Mouse (Mus musculus) left cerebral cortex, adult 2 months (tissue): ENCODE data around the gene Ush2a. TPM values are rescaled to one million over a fixed set of nuclear protein-coding genes. Genes with fewer than 3 reads are reported as not detected.
A peak's percentile ranks its signal among the peaks of the same experiment; 100 is the strongest.

Experiments
- DNase-seq, 2 experiments: peaks; one replicate each; pipeline ENCODE4 v3.0.0; 2021 to 2022; ENCODE audit warnings: low spot score in 2 of 2, mixed read lengths in 1 of 2; ENCODE audit errors: extremely low spot score in 1 of 2
- H3K27ac ChIP-seq: fragments of 200-600 bp; 2 replicates; pipeline ENCODE4 v1.8.1; 2022
- H3K4me3 ChIP-seq: fragments of 200-600 bp; 2 replicates; pipeline ENCODE4 v1.8.1; 2022
- CTCF ChIP-seq: fragments of 200-600 bp; IDR thresholded peaks from 2 replicates; pipeline ENCODE4 v1.8.1; 2022; ENCODE audit warnings: antibody characterized with exemption, mild to moderate bottlenecking, moderate library complexity
- intact Hi-C: fragments of 180-260 bp; cut with DNase I; formaldehyde crosslinking; loops from one replicate; pipeline ENCODE4 v1.15.1; 2025
- total RNA-seq, 2 experiments: library from RNA; stranded (reverse); gene quantifications; 2 replicates each; pipeline ENCODE4 v1.2.3; 2021

The Ush2a gene
- total RNA-seq, 2 experiments from 2014 or later = 0.05 to 0.37 TPM

- no peak for TF ChIP-seq CTCF
- no peak overlapping the region for H3K27ac ChIP-seq
- no peak overlapping the region for H3K4me3 ChIP-seq
- intact Hi-C loops = no loop called here
- no peak for DNase-seq
These were observed 635.2 kb downstream of the Ush2a start for GRCm38 (mm10) chr1:188896906-188897551.

- H3K4me3 ChIP-seq = no peak overlapping the region
- peak; percentile 48 for TF ChIP-seq CTCF
- H3K27ac ChIP-seq = no peak overlapping the region
- no peak for DNase-seq
- intact Hi-C loops = loop anchor here (10.0 kb wide), 1 partner anchor 1759 kb away; no protein-coding TSS in a partner anchor
These were observed 642.3 kb downstream of the Ush2a start for GRCm38 (mm10) chr1:188904091-188904490.

GRCm38 (mm10) chr1:188906175-188906574 is 644.4 kb downstream of the Ush2a start:
- intact Hi-C loops = loop anchor here (10.0 kb wide), 1 partner anchor 1761 kb away; no protein-coding TSS in a partner anchor
- Histone ChIP-seq H3K4me3 (no peak overlapping the region), H3K27ac (no peak overlapping the region)
- no peak for DNase-seq
- no peak for TF ChIP-seq CTCF

GRCm38 (mm10) chr1:188910656-188911055 is 648.8 kb downstream of the Ush2a start:
- no peak overlapping the region for H3K27ac ChIP-seq
- TF ChIP-seq CTCF = no peak
- no peak for DNase-seq
- no peak overlapping the region for H3K4me3 ChIP-seq
- intact Hi-C loops = no loop called here

GRCm38 (mm10) chr1:188919946-188920345 is 658.1 kb downstream of the Ush2a start:
- Histone ChIP-seq H3K27ac (no peak overlapping the region), H3K4me3 (no peak overlapping the region)
- DNase-seq = peak in 1 of 2 experiments; percentile 19
- intact Hi-C loops = no loop called here
- TF ChIP-seq CTCF = no peak

GRCm38 (mm10) chr1:188937246-188937780 is 675.5 kb downstream of the Ush2a start:
- TF ChIP-seq CTCF = no peak
- DNase-seq = no peak
- no peak overlapping the region for H3K4me3 ChIP-seq
- intact Hi-C loops = no loop called here
- no peak overlapping the region for H3K27ac ChIP-seq

- no peak for DNase-seq
- intact Hi-C loops = no loop called here
- no peak for TF ChIP-seq CTCF
These were observed 683.5 kb downstream of the Ush2a start for GRCm38 (mm10) chr1:188945326-188945725.

GRCm38 (mm10) chr1:188946849-188947248 is 685.0 kb downstream of the Ush2a start:
- intact Hi-C loops = no loop called here
- no peak for TF ChIP-seq CTCF

More at GRCm38 (mm10) chr1:188945326-188945725, 683.5 kb downstream of the Ush2a start:
- H3K4me3 ChIP-seq = no peak overlapping the region
- H3K27ac ChIP-seq = no peak overlapping the region

GRCm38 (mm10) chr1:188947794-188948193 is 686.0 kb downstream of the Ush2a start:
- peak in 1 of 2 experiments; percentile 17 for DNase-seq
- H3K27ac ChIP-seq = no peak overlapping the region
- TF ChIP-seq CTCF = peak; percentile 49
- H3K4me3 ChIP-seq = no peak overlapping the region
- intact Hi-C loops = no loop called here

More at GRCm38 (mm10) chr1:188946849-188947248, 685.0 kb downstream of the Ush2a start:
- no peak overlapping the region for H3K4me3 ChIP-seq
- no peak overlapping the region for H3K27ac ChIP-seq
- no peak for DNase-seq

- H3K27ac ChIP-seq = no peak overlapping the region
- no peak for DNase-seq
- no peak for TF ChIP-seq CTCF
- intact Hi-C loops = no loop called here
- no peak overlapping the region for H3K4me3 ChIP-seq
These were observed 686.5 kb downstream of the Ush2a start for GRCm38 (mm10) chr1:188948276-188948675.

GRCm38 (mm10) chr1:188951091-188951490 is 689.3 kb downstream of the Ush2a start:
- intact Hi-C loops = no loop called here
- Histone ChIP-seq H3K4me3 (no peak overlapping the region), H3K27ac (no peak overlapping the region)
- no peak for DNase-seq
- TF ChIP-seq CTCF = no peak

- no peak for TF ChIP-seq CTCF
- no peak overlapping the region for H3K4me3 ChIP-seq
- no peak overlapping the region for H3K27ac ChIP-seq
- DNase-seq = no peak
- intact Hi-C loops = no loop called here
These were observed 690.7 kb downstream of the Ush2a start for GRCm38 (mm10) chr1:188952501-188952900.

- intact Hi-C loops = no loop called here
- DNase-seq = no peak
- Histone ChIP-seq H3K4me3 (no peak overlapping the region), H3K27ac (no peak overlapping the region)
- no peak for TF ChIP-seq CTCF
These were observed 711.3 kb downstream of the Ush2a start for GRCm38 (mm10) chr1:188973078-188973477.
